Mouse (Mus musculus): ENCODE measurements around the gene Erv3. TPM values are rescaled to one million over a fixed set of nuclear protein-coding genes. Genes with fewer than 3 reads are reported as not detected.
A peak's percentile ranks its signal among the peaks of the same experiment; 100 is the strongest.

The Erv3 gene
- polyA plus RNA-seq (2012; ENCODE audit: insufficient read depth, low replicate concordance), result not detected in 2 replicates

GRCm38 (mm10) chr2:131859721-131860120, at the start of gene Erv3:
Gene Erv3 (minus strand): TSS chr2:131859747.
- peaks cover 17% of the 10 kb centered on the region for H3K4me1 ChIP-seq
- H3K4me3 ChIP-seq (replicated peaks), result no peak within 1 kb of the TSS
- H3K36me3 ChIP-seq (replicated peaks; ENCODE audit: low read length), result no peaks in the 10 kb centered on the region
- H3K27me3 ChIP-seq (replicated peaks), result peaks cover 36% of the 10 kb centered on the region
- peaks cover 8% of the 10 kb centered on the region; the same call in 1 of the 2 replicates for H3K9me3 ChIP-seq
- TF ChIP-seq FLI1 (IDR thresholded peaks at IDR 0.05; ENCODE audit: low read length), result no peak
- TF ChIP-seq GATA1 (IDR thresholded peaks at IDR 0.05; ENCODE audit: borderline replicate concordance, low read length), result no peak

- no peaks in the 10 kb centered on the region for H3K9me3 ChIP-seq
- no peaks in the 10 kb centered on the region for H3K36me3 ChIP-seq (replicated peaks; ENCODE audit: low read length)
- TF ChIP-seq FLI1 (IDR thresholded peaks at IDR 0.05; ENCODE audit: low read length), result no peak
- TF ChIP-seq GATA1 (IDR thresholded peaks at IDR 0.05; ENCODE audit: borderline replicate concordance, low read length), result no peak
- H3K4me3 ChIP-seq (replicated peaks), result no peak overlapping the region
- no peaks in the 10 kb centered on the region for H3K27me3 ChIP-seq (replicated peaks)
- H3K4me1 ChIP-seq, result peaks cover 55% of the 10 kb centered on the region
These were observed 49.4 kb upstream of the Erv3 start for GRCm38 (mm10) chr2:131908906-131909305.

GRCm38 (mm10) chr2:131908351-131908861, 48.9 kb upstream of the Erv3 start:
- Histone ChIP-seq H3K4me3 (replicated peaks) (no peak overlapping the region), H3K36me3 (replicated peaks; ENCODE audit: low read length) (no peaks in the 10 kb centered on the region), H3K4me1 (peaks cover 59% of the 10 kb centered on the region), H3K9me3 (no peaks in the 10 kb centered on the region), H3K27me3 (replicated peaks) (no peaks in the 10 kb centered on the region)
- TF ChIP-seq GATA1 (IDR thresholded peaks at IDR 0.05; ENCODE audit: borderline replicate concordance, low read length) (no peak), FLI1 (IDR thresholded peaks at IDR 0.05; ENCODE audit: low read length) (no peak)

- TF ChIP-seq FLI1 (IDR thresholded peaks at IDR 0.05; ENCODE audit: low read length) (no peak), GATA1 (IDR thresholded peaks at IDR 0.05; ENCODE audit: borderline replicate concordance, low read length) (no peak)
These were observed 47.8 kb upstream of the Erv3 start for GRCm38 (mm10) chr2:131907311-131907710.

GRCm38 (mm10) chr2:131906846-131907245, 47.3 kb upstream of the Erv3 start:
- Histone ChIP-seq H3K4me3 (replicated peaks) (no peak overlapping the region), H3K4me1 (peaks cover 65% of the 10 kb centered on the region), H3K9me3 (no peaks in the 10 kb centered on the region), H3K27me3 (replicated peaks) (no peaks in the 10 kb centered on the region), H3K36me3 (replicated peaks; ENCODE audit: low read length) (no peaks in the 10 kb centered on the region)
- no peak for TF ChIP-seq GATA1 (IDR thresholded peaks at IDR 0.05; ENCODE audit: borderline replicate concordance, low read length)
- no peak for TF ChIP-seq FLI1 (IDR thresholded peaks at IDR 0.05; ENCODE audit: low read length)

More at GRCm38 (mm10) chr2:131907311-131907710, 47.8 kb upstream of the Erv3 start:
- no peak overlapping the region for H3K4me3 ChIP-seq (replicated peaks)
- H3K4me1 ChIP-seq, result peaks cover 68% of the 10 kb centered on the region
- H3K9me3 ChIP-seq, result no peaks in the 10 kb centered on the region
- H3K27me3 ChIP-seq (replicated peaks), result no peaks in the 10 kb centered on the region
- no peaks in the 10 kb centered on the region for H3K36me3 ChIP-seq (replicated peaks; ENCODE audit: low read length)

- Histone ChIP-seq H3K27me3 (replicated peaks) (no peaks in the 10 kb centered on the region), H3K36me3 (replicated peaks; ENCODE audit: low read length) (no peaks in the 10 kb centered on the region), H3K4me3 (replicated peaks) (no peak overlapping the region), H3K9me3 (no peaks in the 10 kb centered on the region), H3K4me1 (peaks cover 61% of the 10 kb centered on the region)
- no peak for TF ChIP-seq GATA1 (IDR thresholded peaks at IDR 0.05; ENCODE audit: borderline replicate concordance, low read length)
- TF ChIP-seq FLI1 (IDR thresholded peaks at IDR 0.05; ENCODE audit: low read length), result no peak
These were observed 46.7 kb upstream of the Erv3 start for GRCm38 (mm10) chr2:131906266-131906665.

GRCm38 (mm10) chr2:131905776-131906175, 46.2 kb upstream of the Erv3 start:
- no peaks in the 10 kb centered on the region for H3K27me3 ChIP-seq (replicated peaks)
- no peak for TF ChIP-seq GATA1 (IDR thresholded peaks at IDR 0.05; ENCODE audit: borderline replicate concordance, low read length)
- no peaks in the 10 kb centered on the region for H3K9me3 ChIP-seq
- H3K36me3 ChIP-seq (replicated peaks; ENCODE audit: low read length), result no peaks in the 10 kb centered on the region
- peaks cover 56% of the 10 kb centered on the region for H3K4me1 ChIP-seq
- no peak overlapping the region for H3K4me3 ChIP-seq (replicated peaks)

- H3K27me3 ChIP-seq (replicated peaks), result no peaks in the 10 kb centered on the region
- no peaks in the 10 kb centered on the region for H3K9me3 ChIP-seq
- H3K36me3 ChIP-seq (replicated peaks; ENCODE audit: low read length), result no peaks in the 10 kb centered on the region
- H3K4me3 ChIP-seq (replicated peaks), result peak overlapping the region; percentile 9
- H3K4me1 ChIP-seq, result peaks cover 49% of the 10 kb centered on the region
- no peak for TF ChIP-seq GATA1 (IDR thresholded peaks at IDR 0.05; ENCODE audit: borderline replicate concordance, low read length)
- TF ChIP-seq FLI1 (IDR thresholded peaks at IDR 0.05; ENCODE audit: low read length), result no peak
These were observed 45.5 kb upstream of the Erv3 start for GRCm38 (mm10) chr2:131905025-131905424.

GRCm38 (mm10) chr2:131902867-131903266, 43.3 kb upstream of the Erv3 start:
- Histone ChIP-seq H3K9me3 (no peaks in the 10 kb centered on the region), H3K4me3 (replicated peaks) (peak overlapping the region; percentile 76), H3K4me1 (peaks cover 33% of the 10 kb centered on the region), H3K27me3 (replicated peaks) (no peaks in the 10 kb centered on the region), H3K36me3 (replicated peaks; ENCODE audit: low read length) (no peaks in the 10 kb centered on the region)
- no peak for TF ChIP-seq GATA1 (IDR thresholded peaks at IDR 0.05; ENCODE audit: borderline replicate concordance, low read length)
- TF ChIP-seq FLI1 (IDR thresholded peaks at IDR 0.05; ENCODE audit: low read length), result no peak

GRCm38 (mm10) chr2:131902423-131902822, 42.9 kb upstream of the Erv3 start:
- Histone ChIP-seq H3K36me3 (replicated peaks; ENCODE audit: low read length) (no peaks in the 10 kb centered on the region), H3K4me3 (replicated peaks) (no peak overlapping the region), H3K4me1 (peaks cover 33% of the 10 kb centered on the region), H3K27me3 (replicated peaks) (no peaks in the 10 kb centered on the region), H3K9me3 (no peaks in the 10 kb centered on the region)
- TF ChIP-seq GATA1 (IDR thresholded peaks at IDR 0.05; ENCODE audit: borderline replicate concordance, low read length), result no peak
- TF ChIP-seq FLI1 (IDR thresholded peaks at IDR 0.05; ENCODE audit: low read length), result no peak
